14 mouse cellular contexts compared by ENCODE assay signal in the genomic region with DNA sequence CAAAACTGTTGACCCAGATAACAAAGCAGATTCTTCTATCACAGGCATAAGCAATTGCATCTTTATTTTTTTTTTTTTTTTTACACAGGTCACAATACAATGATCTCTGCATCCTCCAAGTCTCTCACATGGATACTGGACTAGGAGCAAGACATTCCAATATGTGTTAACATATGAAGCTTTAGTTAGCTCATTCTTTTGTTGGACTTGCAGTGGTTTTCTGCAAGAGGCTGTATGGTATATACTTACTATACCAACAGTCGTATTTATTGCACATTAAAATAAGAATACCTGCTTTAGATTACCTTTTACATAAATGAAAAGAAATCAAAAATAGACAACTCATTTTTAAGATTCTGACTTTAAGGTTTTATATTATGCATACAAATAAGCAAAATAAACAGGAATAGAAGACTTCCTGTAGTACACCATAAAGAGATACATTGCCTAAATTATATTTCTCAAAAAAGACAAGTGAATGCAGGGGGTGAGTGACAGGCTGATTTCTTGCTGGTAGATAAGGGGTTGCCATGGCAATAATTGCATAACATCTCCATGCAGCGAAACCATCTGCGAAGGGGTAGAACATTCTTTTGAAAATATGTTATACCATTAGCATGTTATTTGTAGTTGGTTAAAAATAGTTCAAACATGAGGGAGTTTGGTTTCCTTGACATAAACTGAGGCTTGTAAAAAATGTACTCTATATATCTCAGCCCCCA.
DNase-seq lines count a peak whose midpoint lies in the region; ATAC-seq and TF ChIP-seq lines count a peak whose summit lies in the region.
"Had no signal": no experiment of that assay in that cellular context is flagged by ENCODE, and none has a peak within 500 bp of the region (broad histone marks: within the 10 kb centered on the region; RNA-seq: fewer than 3 reads in every experiment).

No protein-coding gene starts in this region.

- 79% methylated on average over 3 of the region's 3 CpGs for WGBS in forebrain, embryonic 12.5 days
- 91% methylated on average over 3 of the region's 3 CpGs for WGBS in forebrain, embryonic 10.5 days
- 64% methylated on average over 3 of the region's 3 CpGs for WGBS in midbrain, embryonic 14.5 days
- WGBS in midbrain, embryonic 10.5 days: 83% methylated on average over 3 of the region's 3 CpGs

- no peak for DNase-seq in forebrain, embryonic 10.5 days (ENCODE audit: extremely low spot score, low spot score)
- DNase-seq in midbrain, embryonic 14.5 days: peak; percentile 39
- DNase-seq in midbrain, embryonic 10.5 days (ENCODE audit: low spot score): no peak
- DNase-seq in layer of hippocampus, adult 2 months (ENCODE audit: low spot score in 2 of 2): peak; percentile 54 to 86
- DNase-seq in right cerebral cortex, postnatal 36 days (ENCODE audit: low spot score in 2 of 2): peak; percentile 3 to 5
- DNase-seq in thymus, postnatal 4 days: no peak
- no peak for DNase-seq in spleen, adult 18-20 months
- DNase-seq: heart, adult 11 months; kidney, adult 2 months; kidney, postnatal 4 days; lung, adult 18-20 months; lung, postnatal 4 days had no signal

- no peaks in the 10 kb centered on the region for H3K4me1 ChIP-seq in forebrain, embryonic 12.5 days
- H3K4me1 ChIP-seq in forebrain, embryonic 10.5 days: no peaks in the 10 kb centered on the region
- H3K4me1 ChIP-seq in midbrain, embryonic 14.5 days (ENCODE audit: control insufficient read depth, insufficient read depth, low read length): no peaks in the 10 kb centered on the region
- H3K4me1 ChIP-seq in midbrain, embryonic 10.5 days: no peaks in the 10 kb centered on the region

- H3K36me3 ChIP-seq in forebrain, embryonic 12.5 days (replicated peaks): no peaks in the 10 kb centered on the region
- no peaks in the 10 kb centered on the region for H3K36me3 ChIP-seq in forebrain, embryonic 10.5 days (replicated peaks)
- H3K36me3 ChIP-seq in midbrain, embryonic 14.5 days (ENCODE audit: control insufficient read depth, insufficient read depth, low read length): no peaks in the 10 kb centered on the region
- H3K36me3 ChIP-seq in midbrain, embryonic 10.5 days: no peaks in the 10 kb centered on the region

- H3K9me3 ChIP-seq in forebrain, embryonic 12.5 days: no peaks in the 10 kb centered on the region
- H3K9me3 ChIP-seq in forebrain, embryonic 10.5 days: no peaks in the 10 kb centered on the region
- H3K9me3 ChIP-seq in midbrain, embryonic 14.5 days (ENCODE audit: control insufficient read depth, low read length): no peaks in the 10 kb centered on the region
- H3K9me3 ChIP-seq in midbrain, embryonic 10.5 days (replicated peaks): no peaks in the 10 kb centered on the region

- H3K4me2 ChIP-seq in forebrain, embryonic 12.5 days: no peak overlapping the region
- H3K4me2 ChIP-seq in midbrain, embryonic 14.5 days (ENCODE audit: low read length): no peak overlapping the region

- no peak overlapping the region for H3K27ac ChIP-seq in forebrain, embryonic 12.5 days
- H3K27ac ChIP-seq in forebrain, embryonic 10.5 days: no peak overlapping the region
- H3K27ac ChIP-seq in midbrain, embryonic 14.5 days (replicated peaks; ENCODE audit: low read depth, low read length): no peak overlapping the region
- H3K27ac ChIP-seq in midbrain, embryonic 10.5 days (replicated peaks): no peak overlapping the region
- H3K27ac ChIP-seq in layer of hippocampus, adult 2 months: peak overlapping the region; percentile 81

- ATAC-seq in forebrain, embryonic 12.5 days (ENCODE audit: low FRiP score): peak; percentile 39; the same call in 1 of the 2 replicates
- ATAC-seq in midbrain, embryonic 14.5 days (ENCODE audit: low FRiP score, low TSS enrichment): no peak
- ATAC-seq: hindbrain, embryonic 16.5 days had no signal

- H3K9ac ChIP-seq in forebrain, embryonic 12.5 days: no peak overlapping the region
- H3K9ac ChIP-seq in midbrain, embryonic 14.5 days (replicated peaks; ENCODE audit: low read length): no peak overlapping the region

- no peak for TF ChIP-seq CTCF in layer of hippocampus, adult 2 months (conservative IDR thresholded peaks at IDR 0.05)

- no peak overlapping the region for H3K4me3 ChIP-seq in forebrain, embryonic 12.5 days (replicated peaks)
- H3K4me3 ChIP-seq in forebrain, embryonic 10.5 days: no peak overlapping the region
- H3K4me3 ChIP-seq in midbrain, embryonic 14.5 days (replicated peaks; ENCODE audit: low read depth, low read length): no peak overlapping the region
- H3K4me3 ChIP-seq in midbrain, embryonic 10.5 days: no peak overlapping the region
- no peak overlapping the region for H3K4me3 ChIP-seq in layer of hippocampus, adult 2 months

- H3K27me3 ChIP-seq in forebrain, embryonic 12.5 days: no peaks in the 10 kb centered on the region
- H3K27me3 ChIP-seq in forebrain, embryonic 10.5 days (ENCODE audit: poor library complexity, severe bottlenecking): no peaks in the 10 kb centered on the region
- no peaks in the 10 kb centered on the region for H3K27me3 ChIP-seq in midbrain, embryonic 14.5 days (ENCODE audit: control insufficient read depth, insufficient read depth, low read length)
- no peaks in the 10 kb centered on the region for H3K27me3 ChIP-seq in midbrain, embryonic 10.5 days (ENCODE audit: low read depth, poor library complexity, severe bottlenecking)

Comparison
In these comparisons a context has a peak if more than half of its experiments do, and no peak if none do; other contexts are left out.
1. DNase-seq: peak in midbrain, embryonic 14.5 days (single experiment), layer of hippocampus, adult 2 months (2 of 2) and right cerebral cortex, postnatal 36 days (2 of 2); none in forebrain, embryonic 10.5 days (single experiment), midbrain, embryonic 10.5 days (single experiment), thymus, postnatal 4 days (single experiment) and spleen, adult 18-20 months (0 of 2).